25 mouse cellular contexts compared by ENCODE assay signal in genomic region chr13:110871125-110871775, GRCm38 (mm10).
A peak's percentile ranks its signal among the peaks of the same experiment; 100 is the strongest.
DNase-seq lines count a peak whose midpoint lies in the region; ATAC-seq and TF ChIP-seq lines count a peak whose summit lies in the region.
"Had no signal": no experiment of that assay in that cellular context is flagged by ENCODE, and none has a peak within 500 bp of the region (broad histone marks: within the 10 kb centered on the region; RNA-seq: fewer than 3 reads in every experiment).

No protein-coding gene starts in this region.

- H3K9ac ChIP-seq in forebrain, embryonic 12.5 days: no peak overlapping the region
- H3K9ac ChIP-seq in forebrain, embryonic 15.5 days (replicated peaks): no peak overlapping the region
- H3K9ac ChIP-seq in midbrain, postnatal 0 days (replicated peaks; ENCODE audit: low read length, poor library complexity, severe bottlenecking): no peak overlapping the region
- no peak overlapping the region for H3K9ac ChIP-seq in midbrain, embryonic 15.5 days
- no peak overlapping the region for H3K9ac ChIP-seq in heart, embryonic 12.5 days
- H3K9ac ChIP-seq: hindbrain, embryonic 15.5 days; kidney, embryonic 15.5 days; limb, embryonic 13.5 days; lung, embryonic 15.5 days; neural tube, embryonic 13.5 days had no signal

- H3K4me3 ChIP-seq in forebrain, embryonic 12.5 days (replicated peaks): no peak overlapping the region
- no peak overlapping the region for H3K4me3 ChIP-seq in forebrain, embryonic 15.5 days
- no peak overlapping the region for H3K4me3 ChIP-seq in midbrain, embryonic 10.5 days
- H3K4me3 ChIP-seq in midbrain, postnatal 0 days (ENCODE audit: low read depth, low read length): no peak overlapping the region
- no peak overlapping the region for H3K4me3 ChIP-seq in midbrain, embryonic 15.5 days
- H3K4me3 ChIP-seq in heart, embryonic 12.5 days: no peak overlapping the region
- H3K4me3 ChIP-seq: heart, embryonic 10.5 days; hindbrain, embryonic 15.5 days; kidney, embryonic 15.5 days; limb, embryonic 13.5 days; lung, embryonic 15.5 days; neural tube, embryonic 13.5 days had no signal

- no peak overlapping the region for H3K27ac ChIP-seq in forebrain, embryonic 12.5 days
- H3K27ac ChIP-seq in forebrain, embryonic 15.5 days (replicated peaks): no peak overlapping the region
- no peak overlapping the region for H3K27ac ChIP-seq in midbrain, embryonic 10.5 days (replicated peaks)
- no peak overlapping the region for H3K27ac ChIP-seq in midbrain, postnatal 0 days (ENCODE audit: low read depth, low read length)
- no peak overlapping the region for H3K27ac ChIP-seq in midbrain, embryonic 15.5 days
- no peak overlapping the region for H3K27ac ChIP-seq in heart, embryonic 12.5 days (ENCODE audit: poor library complexity, severe bottlenecking)
- H3K27ac ChIP-seq: heart, embryonic 10.5 days; hindbrain, embryonic 15.5 days; kidney, embryonic 15.5 days; limb, embryonic 13.5 days; lung, embryonic 15.5 days; neural tube, embryonic 13.5 days had no signal

- peaks cover 13% of the 10 kb centered on the region for H3K27me3 ChIP-seq in forebrain, embryonic 12.5 days
- no peaks in the 10 kb centered on the region for H3K27me3 ChIP-seq in forebrain, embryonic 15.5 days
- peaks cover 64% of the 10 kb centered on the region for H3K27me3 ChIP-seq in midbrain, embryonic 10.5 days (ENCODE audit: low read depth, poor library complexity, severe bottlenecking)
- H3K27me3 ChIP-seq in midbrain, postnatal 0 days (ENCODE audit: insufficient read depth, low read length): no peaks in the 10 kb centered on the region
- H3K27me3 ChIP-seq in midbrain, embryonic 15.5 days (replicated peaks): peaks cover 8% of the 10 kb centered on the region; the same call in 1 of the 2 replicates
- no peaks in the 10 kb centered on the region for H3K27me3 ChIP-seq in heart, embryonic 12.5 days (replicated peaks)
- H3K27me3 ChIP-seq: hindbrain, embryonic 15.5 days; kidney, embryonic 15.5 days; limb, embryonic 13.5 days; lung, embryonic 15.5 days; neural tube, embryonic 13.5 days had no signal

- H3K4me1 ChIP-seq in forebrain, embryonic 12.5 days: peaks cover 19% of the 10 kb centered on the region
- peaks cover 5% of the 10 kb centered on the region for H3K4me1 ChIP-seq in forebrain, embryonic 15.5 days
- H3K4me1 ChIP-seq in midbrain, embryonic 10.5 days: peaks cover 34% of the 10 kb centered on the region
- no peaks in the 10 kb centered on the region for H3K4me1 ChIP-seq in midbrain, postnatal 0 days (ENCODE audit: insufficient read depth, low read length)
- H3K4me1 ChIP-seq in midbrain, embryonic 15.5 days: no peaks in the 10 kb centered on the region
- H3K4me1 ChIP-seq in heart, embryonic 12.5 days (replicated peaks): peaks cover 19% of the 10 kb centered on the region
- H3K4me1 ChIP-seq: hindbrain, embryonic 15.5 days; kidney, embryonic 15.5 days; lung, embryonic 15.5 days had no signal

- ATAC-seq in forebrain, embryonic 12.5 days (ENCODE audit: low FRiP score): no peak; the same call in 1 of the 2 replicates
- ATAC-seq in forebrain, embryonic 15.5 days (replicated peaks): no peak
- ATAC-seq in midbrain, postnatal 0 days (ENCODE audit: low FRiP score): no peak
- 0 out of 2 replicates have a peak, but pooled peaks have one; percentile 24 for ATAC-seq in midbrain, embryonic 15.5 days (replicated peaks)
- ATAC-seq in heart, embryonic 12.5 days (ENCODE audit: insufficient number of reproducible peaks, low FRiP score): no peak
- ATAC-seq: CD4-positive, CD25-positive, alpha-beta regulatory T cell, adult 4 months had no signal

- no peaks in the 10 kb centered on the region for H3K9me3 ChIP-seq in forebrain, embryonic 12.5 days
- H3K9me3 ChIP-seq in forebrain, embryonic 15.5 days: no peaks in the 10 kb centered on the region
- no peaks in the 10 kb centered on the region for H3K9me3 ChIP-seq in midbrain, embryonic 10.5 days (replicated peaks)
- no peaks in the 10 kb centered on the region for H3K9me3 ChIP-seq in midbrain, postnatal 0 days (ENCODE audit: low read length)
- H3K9me3 ChIP-seq in midbrain, embryonic 15.5 days: no peaks in the 10 kb centered on the region
- no peaks in the 10 kb centered on the region for H3K9me3 ChIP-seq in heart, embryonic 12.5 days (replicated peaks)
- H3K9me3 ChIP-seq: heart, embryonic 10.5 days; hindbrain, embryonic 15.5 days; kidney, embryonic 15.5 days; limb, embryonic 13.5 days; lung, embryonic 15.5 days; neural tube, embryonic 13.5 days had no signal

- 7% methylated on average over 4 of the region's 4 CpGs for WGBS in forebrain, embryonic 12.5 days
- 4% methylated on average over 4 of the region's 4 CpGs for whole genome bisulfite sequencing in forebrain, embryonic 15.5 days
- 18% methylated on average over 4 of the region's 4 CpGs for WGBS in midbrain, embryonic 10.5 days
- 11% methylated on average over 4 of the region's 4 CpGs for WGBS in midbrain, postnatal 0 days
- 7% methylated on average over 4 of the region's 4 CpGs for WGBS in midbrain, embryonic 15.5 days
- 66% methylated on average over 4 of the region's 4 CpGs for WGBS in heart, embryonic 12.5 days

- TF ChIP-seq CTCF in midbrain, postnatal 0 days (IDR thresholded peaks at IDR 0.05): no peak

- H3K36me3 ChIP-seq in forebrain, embryonic 12.5 days (replicated peaks): no peaks in the 10 kb centered on the region
- H3K36me3 ChIP-seq in forebrain, embryonic 15.5 days: no peaks in the 10 kb centered on the region
- H3K36me3 ChIP-seq in midbrain, embryonic 10.5 days: no peaks in the 10 kb centered on the region
- no peaks in the 10 kb centered on the region for H3K36me3 ChIP-seq in midbrain, postnatal 0 days (ENCODE audit: insufficient read depth, low read length)
- H3K36me3 ChIP-seq in midbrain, embryonic 15.5 days (replicated peaks): no peaks in the 10 kb centered on the region
- no peaks in the 10 kb centered on the region for H3K36me3 ChIP-seq in heart, embryonic 12.5 days
- H3K36me3 ChIP-seq: heart, embryonic 10.5 days; hindbrain, embryonic 15.5 days; kidney, embryonic 15.5 days; limb, embryonic 13.5 days; lung, embryonic 15.5 days; neural tube, embryonic 13.5 days had no signal

- peak; percentile 39 for DNase-seq in midbrain, embryonic 10.5 days (ENCODE audit: low spot score)
- no peak for DNase-seq in midbrain, postnatal 0 days (ENCODE audit: low spot score)
- no peak for DNase-seq in gastrocnemius, postnatal 25 days
- DNase-seq: adrenal gland, postnatal 14 days; cerebellum, adult 11-12 months; cerebellum, adult 9-11 months; gastrocnemius, postnatal 10 days; heart, postnatal 36 days; kidney, adult 18-20 months; kidney, postnatal 25 days; right cerebral cortex, postnatal 25 days; spleen, adult 18-20 months; thymus, postnatal 14 days had no signal

- 0 out of 2 replicates have a peak overlapping the region, but pooled peaks have one; percentile 6 for H3K4me2 ChIP-seq in forebrain, embryonic 12.5 days
- H3K4me2 ChIP-seq in forebrain, embryonic 15.5 days (replicated peaks): no peak overlapping the region
- H3K4me2 ChIP-seq in midbrain, postnatal 0 days (ENCODE audit: low read depth, low read length, poor library complexity, severe bottlenecking): no peak overlapping the region
- no peak overlapping the region for H3K4me2 ChIP-seq in midbrain, embryonic 15.5 days
- H3K4me2 ChIP-seq in heart, embryonic 12.5 days: no peak overlapping the region
- H3K4me2 ChIP-seq: hindbrain, embryonic 15.5 days; kidney, embryonic 15.5 days; limb, embryonic 13.5 days; liver, embryonic 11.5 days; lung, embryonic 15.5 days; neural tube, embryonic 13.5 days had no signal
